Mouse (Mus musculus): ENCODE data around the gene Gimap9.

DNA sequence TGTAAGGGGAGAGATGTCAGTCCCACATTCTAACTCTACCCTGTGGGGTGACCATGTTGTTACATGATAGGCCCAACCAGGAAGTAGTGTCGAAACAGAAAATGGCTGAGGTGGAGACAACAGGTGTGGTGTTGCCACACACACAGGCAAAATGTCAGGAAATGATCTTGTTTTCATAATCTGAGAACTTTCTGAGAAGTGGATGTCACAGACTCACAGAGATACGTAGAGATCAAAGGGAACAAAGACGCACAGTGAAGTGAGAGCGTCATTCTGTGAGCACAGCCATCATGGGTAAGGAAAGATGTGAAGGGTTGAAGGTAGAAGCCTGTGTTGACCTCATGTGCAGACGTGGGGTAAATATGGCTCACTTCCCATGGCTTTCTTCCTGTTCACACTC lies 51.8 kb downstream of the Gimap9 start:
- TF ChIP-seq MAX (IDR thresholded peaks at IDR 0.05): no peak
- TF ChIP-seq CTCF (IDR thresholded peaks at IDR 0.05; ENCODE audit: control insufficient read depth, insufficient read depth, insufficient read length): no peak
- TF ChIP-seq MYOG (IDR thresholded peaks at IDR 0.05; ENCODE audit: control insufficient read depth, extremely low read depth, insufficient read length): no peak
- TF ChIP-seq USF1 (IDR thresholded peaks at IDR 0.05; ENCODE audit: low read depth): no peak
- no peak for TF ChIP-seq FOSL1 (IDR thresholded peaks at IDR 0.05; ENCODE audit: insufficient read depth, low read length, poor library complexity, severe bottlenecking)
